Mouse (Mus musculus): ENCODE measurements around the gene Insl5. TPM values are rescaled to one million over a fixed set of nuclear protein-coding genes. Genes with fewer than 3 reads are reported as not detected.

Gene Insl5
- not detected in 2 replicates for total RNA-seq (2012; rRNA removed)

- no peak within 1 kb of the TSS for H3K27ac ChIP-seq (ENCODE audit: insufficient read depth, low read depth, low read length, poor library complexity, severe bottlenecking)
- TF ChIP-seq CHD2 (IDR thresholded peaks at IDR 0.05; ENCODE audit: low read depth, low read length) (no peak), HCFC1 (IDR thresholded peaks at IDR 0.05; ENCODE audit: borderline replicate concordance, insufficient read depth, low read length) (no peak), ZNF384 (IDR thresholded peaks at IDR 0.05; ENCODE audit: low read depth, low read length) (no peak), ZC3H11A (IDR thresholded peaks at IDR 0.05; ENCODE audit: borderline replicate concordance, low read depth, low read length) (no peak), MAFK (IDR thresholded peaks at IDR 0.05; ENCODE audit: insufficient read depth, low read depth, low read length) (no peak)
- no peak within 1 kb of the TSS for H3K4me3 ChIP-seq (ENCODE audit: insufficient read depth in 1 of 2, low read depth in 1 of 2, low read length in 2 of 2, poor library complexity in 1 of 2, severe bottlenecking in 1 of 2)
- H3K9me3 ChIP-seq (ENCODE audit: control insufficient read depth, insufficient read depth, low read depth, low read length) = no peaks in the 10 kb centered on the region
- H3K36me3 ChIP-seq (ENCODE audit: control insufficient read depth, insufficient read depth, low read length, poor library complexity, severe bottlenecking) = no peaks in the 10 kb centered on the region
- DNase-seq (ENCODE audit: low read depth, low spot score) = no peak
- no peak within 1 kb of the TSS for H3K9ac ChIP-seq (ENCODE audit: insufficient read depth, low read depth, low read length, poor library complexity, severe bottlenecking)
- H3K4me1 ChIP-seq (ENCODE audit: control insufficient read depth in 2 of 2, insufficient read depth in 2 of 2, low read length in 2 of 2, poor library complexity in 1 of 2) = no peaks in the 10 kb centered on the region
- in situ Hi-C loops (cut with MboI; ENCODE audit: low sequenced_read_pairs in 2 of 2, unreplicated experiment in 2 of 2) = no loop called here
These were observed at the start of gene Insl5 for GRCm38 (mm10) chr4:103026621-103027020. Gene Insl5, minus strand, starts transcription at chr4:103026842.

GRCm38 (mm10) chr4:103070631-103071030, 44.0 kb upstream of the Insl5 start:
- Histone ChIP-seq H3K27ac (ENCODE audit: insufficient read depth, low read depth, low read length, poor library complexity, severe bottlenecking) (no peak overlapping the region), H3K4me3 (ENCODE audit: insufficient read depth in 1 of 2, low read depth in 1 of 2, low read length in 2 of 2, poor library complexity in 1 of 2, severe bottlenecking in 1 of 2) (no peak overlapping the region), H3K9ac (ENCODE audit: insufficient read depth, low read depth, low read length, poor library complexity, severe bottlenecking) (no peak overlapping the region), H3K4me1 (ENCODE audit: control insufficient read depth in 2 of 2, insufficient read depth in 2 of 2, low read length in 2 of 2, poor library complexity in 1 of 2) (peaks cover 2 to 11% of the 10 kb centered on the region in 2 experiments; a peak in 2 of 4 replicates), H3K36me3 (ENCODE audit: control insufficient read depth, insufficient read depth, low read length, poor library complexity, severe bottlenecking) (no peaks in the 10 kb centered on the region), H3K9me3 (ENCODE audit: control insufficient read depth, insufficient read depth, low read depth, low read length) (no peaks in the 10 kb centered on the region)
- in situ Hi-C loops (cut with MboI; ENCODE audit: low sequenced_read_pairs in 2 of 2, unreplicated experiment in 2 of 2) = no loop called here
- DNase-seq (ENCODE audit: low read depth, low spot score) = no peak
- no peak for TF ChIP-seq MAFK (IDR thresholded peaks at IDR 0.05; ENCODE audit: insufficient read depth, low read depth, low read length)
- no peak for TF ChIP-seq HCFC1 (IDR thresholded peaks at IDR 0.05; ENCODE audit: borderline replicate concordance, insufficient read depth, low read length)
- no peak for TF ChIP-seq ZNF384 (IDR thresholded peaks at IDR 0.05; ENCODE audit: low read depth, low read length)
- TF ChIP-seq ZC3H11A (IDR thresholded peaks at IDR 0.05; ENCODE audit: borderline replicate concordance, low read depth, low read length) = no peak
- TF ChIP-seq CHD2 (IDR thresholded peaks at IDR 0.05; ENCODE audit: low read depth, low read length) = no peak

DNA sequence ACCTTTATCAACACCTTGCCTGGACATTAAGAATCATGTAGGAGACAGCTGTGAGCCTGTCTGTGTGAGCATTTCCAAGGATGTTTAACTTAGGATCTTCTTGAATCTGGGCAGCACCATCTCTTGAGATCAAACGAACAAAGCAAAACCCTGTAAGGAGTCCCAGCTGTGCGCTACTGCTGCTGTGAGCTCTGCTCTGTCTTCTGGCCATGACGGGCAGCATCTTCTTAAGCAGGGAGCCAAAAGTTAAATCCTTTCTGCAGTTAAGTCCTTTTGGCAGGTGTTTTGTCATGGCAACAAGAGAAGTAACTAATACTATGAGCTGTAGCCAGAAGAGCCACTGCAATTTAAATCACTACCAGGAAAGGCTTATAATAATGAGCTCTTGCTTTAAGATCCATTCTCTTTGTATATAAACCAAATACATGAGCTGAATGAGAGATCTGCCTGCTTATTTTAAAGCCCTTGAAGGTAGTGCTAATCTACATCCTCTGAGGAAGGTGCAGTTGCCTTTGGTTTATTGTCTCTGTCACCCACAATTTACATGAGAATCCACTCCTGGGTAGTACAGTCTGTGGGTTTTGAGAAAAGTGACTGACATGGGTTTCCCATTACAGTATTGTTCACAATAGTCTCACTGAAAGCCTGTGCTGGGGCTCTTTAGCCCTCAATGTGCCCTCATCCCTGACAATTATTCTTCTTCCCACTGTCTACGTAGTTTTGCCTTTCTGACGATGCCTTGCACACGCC, 41.4 kb upstream of the Insl5 start:
- no peak for DNase-seq (ENCODE audit: low read depth, low spot score)
- no peak overlapping the region for H3K9ac ChIP-seq (ENCODE audit: insufficient read depth, low read depth, low read length, poor library complexity, severe bottlenecking)
- no peak overlapping the region for H3K4me3 ChIP-seq (ENCODE audit: insufficient read depth in 1 of 2, low read depth in 1 of 2, low read length in 2 of 2, poor library complexity in 1 of 2, severe bottlenecking in 1 of 2)
- in situ Hi-C loops (cut with MboI; ENCODE audit: low sequenced_read_pairs in 2 of 2, unreplicated experiment in 2 of 2) = no loop called here
- TF ChIP-seq ZC3H11A (IDR thresholded peaks at IDR 0.05; ENCODE audit: borderline replicate concordance, low read depth, low read length) (no peak), CHD2 (IDR thresholded peaks at IDR 0.05; ENCODE audit: low read depth, low read length) (no peak), ZNF384 (IDR thresholded peaks at IDR 0.05; ENCODE audit: low read depth, low read length) (no peak), MAFK (IDR thresholded peaks at IDR 0.05; ENCODE audit: insufficient read depth, low read depth, low read length) (no peak), HCFC1 (IDR thresholded peaks at IDR 0.05; ENCODE audit: borderline replicate concordance, insufficient read depth, low read length) (no peak)
- H3K36me3 ChIP-seq (ENCODE audit: control insufficient read depth, insufficient read depth, low read length, poor library complexity, severe bottlenecking) = no peaks in the 10 kb centered on the region
- no peak overlapping the region for H3K27ac ChIP-seq (ENCODE audit: insufficient read depth, low read depth, low read length, poor library complexity, severe bottlenecking)
- no peaks in the 10 kb centered on the region for H3K9me3 ChIP-seq (ENCODE audit: control insufficient read depth, insufficient read depth, low read depth, low read length)
- H3K4me1 ChIP-seq (ENCODE audit: control insufficient read depth in 2 of 2, insufficient read depth in 2 of 2, low read length in 2 of 2, poor library complexity in 1 of 2) = peaks cover 2 to 11% of the 10 kb centered on the region in 2 experiments; a peak in 2 of 4 replicates

GRCm38 (mm10) chr4:103064976-103065375, 38.3 kb upstream of the Insl5 start:
- no peak for DNase-seq (ENCODE audit: low read depth, low spot score)
- TF ChIP-seq CHD2 (IDR thresholded peaks at IDR 0.05; ENCODE audit: low read depth, low read length) = no peak
- TF ChIP-seq HCFC1 (IDR thresholded peaks at IDR 0.05; ENCODE audit: borderline replicate concordance, insufficient read depth, low read length) = no peak
- TF ChIP-seq ZC3H11A (IDR thresholded peaks at IDR 0.05; ENCODE audit: borderline replicate concordance, low read depth, low read length) = no peak
- no peak for TF ChIP-seq ZNF384 (IDR thresholded peaks at IDR 0.05; ENCODE audit: low read depth, low read length)
- no peak for TF ChIP-seq MAFK (IDR thresholded peaks at IDR 0.05; ENCODE audit: insufficient read depth, low read depth, low read length)
- H3K4me3 ChIP-seq (ENCODE audit: insufficient read depth in 1 of 2, low read depth in 1 of 2, low read length in 2 of 2, poor library complexity in 1 of 2, severe bottlenecking in 1 of 2) = no peak overlapping the region
- H3K27ac ChIP-seq (ENCODE audit: insufficient read depth, low read depth, low read length, poor library complexity, severe bottlenecking) = no peak overlapping the region
- H3K9me3 ChIP-seq (ENCODE audit: control insufficient read depth, insufficient read depth, low read depth, low read length) = no peaks in the 10 kb centered on the region
- peaks cover 2 to 11% of the 10 kb centered on the region in 2 experiments; a peak in 2 of 4 replicates for H3K4me1 ChIP-seq (ENCODE audit: control insufficient read depth in 2 of 2, insufficient read depth in 2 of 2, low read length in 2 of 2, poor library complexity in 1 of 2)
- no peaks in the 10 kb centered on the region for H3K36me3 ChIP-seq (ENCODE audit: control insufficient read depth, insufficient read depth, low read length, poor library complexity, severe bottlenecking)
- no peak overlapping the region for H3K9ac ChIP-seq (ENCODE audit: insufficient read depth, low read depth, low read length, poor library complexity, severe bottlenecking)
- in situ Hi-C loops (cut with MboI; ENCODE audit: low sequenced_read_pairs in 2 of 2, unreplicated experiment in 2 of 2) = no loop called here

Measured in ES-E14 (cell line).